Mouse (Mus musculus): ENCODE results near the gene Pax5. TPM values are rescaled to one million over a fixed set of nuclear protein-coding genes. Genes with fewer than 3 reads are reported as not detected.

Pax5 gene
- polyA plus RNA-seq, 1 experiment from 2014 or later, result 2.1 TPM

DNA sequence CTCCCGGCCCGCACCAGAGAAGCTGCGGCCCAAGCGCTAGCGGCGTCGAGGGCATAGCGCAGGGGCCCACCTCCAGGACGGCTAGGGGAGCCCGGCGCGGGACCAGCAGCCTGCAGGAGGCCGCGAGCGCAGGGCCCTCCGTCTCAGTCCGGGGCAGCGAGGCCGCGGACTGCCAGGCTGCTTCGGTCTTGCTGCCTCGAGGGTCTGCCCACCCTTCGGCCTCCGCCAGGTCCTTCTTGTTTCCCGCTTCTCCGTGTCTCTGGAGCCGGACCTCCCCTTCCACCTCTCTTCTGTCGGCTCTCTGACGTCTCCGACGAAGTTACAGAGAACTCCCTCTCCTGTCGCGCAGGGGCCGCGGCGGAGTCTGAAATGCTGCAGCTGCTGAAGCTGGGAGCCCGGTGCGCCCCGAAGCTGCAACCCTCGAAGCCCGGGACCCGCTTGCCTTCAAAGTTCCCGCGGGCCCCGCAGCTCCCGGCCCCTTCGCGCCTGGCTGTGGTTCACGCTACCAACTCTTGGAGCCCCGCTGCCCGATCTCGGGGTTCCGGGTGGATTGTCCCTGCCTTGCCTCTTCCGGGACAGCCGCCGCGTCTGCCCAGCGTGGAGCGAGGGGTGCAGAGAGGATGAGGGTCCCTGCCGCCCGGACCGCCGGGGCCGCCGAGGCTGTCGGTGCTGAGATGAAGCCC, 6.5 kb downstream of the Pax5 start:
- Histone ChIP-seq H3K27me3 (peaks cover 77% of the 10 kb centered on the region), H3K27ac (replicated peaks) (0 out of 2 replicates have a peak overlapping the region, but pooled peaks have one; percentile 3), H3K9me3 (no peaks in the 10 kb centered on the region), H3K9ac (peak overlapping the region; percentile 16), H3K4me1 (replicated peaks) (peaks cover 31% of the 10 kb centered on the region), H3K36me3 (no peaks in the 10 kb centered on the region), H3K4me3 (peak overlapping the region; percentile 46), H3K4me2 (peak overlapping the region; percentile 66)
- no peak for ATAC-seq (ENCODE audit: low FRiP score, low read depth)
- under 1% methylated on average over 66 of the region's 66 CpGs for WGBS

DNA sequence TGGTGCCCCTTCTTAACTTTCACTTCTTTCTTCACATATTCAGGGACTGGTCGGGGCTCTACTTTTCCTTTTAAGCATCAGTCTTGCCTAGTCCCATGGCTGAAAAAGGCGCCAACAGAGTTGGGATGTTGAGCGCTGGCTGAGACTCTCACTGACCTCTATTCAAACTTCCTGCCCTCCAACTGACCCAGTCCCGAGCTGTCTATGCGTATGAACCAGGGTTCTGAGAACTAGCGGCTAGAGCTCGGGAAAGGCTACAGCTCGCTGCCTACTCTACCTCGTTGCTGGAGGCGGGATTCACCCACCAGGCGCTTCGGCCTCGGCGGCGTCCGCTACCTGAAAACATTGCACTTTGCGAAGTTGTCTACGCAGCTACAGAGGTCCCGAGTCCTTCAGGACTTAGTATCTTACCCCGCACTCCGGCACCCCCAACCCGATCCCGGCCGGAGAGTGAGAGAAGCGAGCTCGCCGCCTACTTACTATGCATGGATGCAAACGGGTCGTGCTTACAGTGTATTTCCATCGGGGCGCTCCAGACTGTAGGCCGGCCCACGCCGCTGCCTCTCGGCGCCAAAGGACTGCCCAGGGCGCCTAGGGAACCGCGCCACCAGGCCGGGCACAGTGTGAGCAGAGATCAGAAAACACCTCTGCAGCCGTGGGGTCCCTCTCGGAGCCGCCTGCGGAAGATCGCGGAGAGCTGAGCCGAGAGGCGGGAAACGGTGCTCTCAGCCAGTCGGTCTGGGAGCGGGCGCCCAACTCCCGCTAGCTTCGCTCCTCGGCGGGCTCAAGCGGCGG, 7.2 kb downstream of the Pax5 start:
- Histone ChIP-seq H3K27ac (replicated peaks) (no peak overlapping the region), H3K36me3 (no peaks in the 10 kb centered on the region), H3K27me3 (peaks cover 77% of the 10 kb centered on the region), H3K4me3 (peak overlapping the region; percentile 46), H3K9ac (no peak overlapping the region; the same call in 1 of the 2 replicates), H3K4me2 (peak overlapping the region; percentile 66), H3K9me3 (no peaks in the 10 kb centered on the region), H3K4me1 (replicated peaks) (peaks cover 31% of the 10 kb centered on the region)
- WGBS, result under 1% methylated on average over 58 of the region's 58 CpGs
- ATAC-seq (ENCODE audit: low FRiP score, low read depth), result no peak

DNA sequence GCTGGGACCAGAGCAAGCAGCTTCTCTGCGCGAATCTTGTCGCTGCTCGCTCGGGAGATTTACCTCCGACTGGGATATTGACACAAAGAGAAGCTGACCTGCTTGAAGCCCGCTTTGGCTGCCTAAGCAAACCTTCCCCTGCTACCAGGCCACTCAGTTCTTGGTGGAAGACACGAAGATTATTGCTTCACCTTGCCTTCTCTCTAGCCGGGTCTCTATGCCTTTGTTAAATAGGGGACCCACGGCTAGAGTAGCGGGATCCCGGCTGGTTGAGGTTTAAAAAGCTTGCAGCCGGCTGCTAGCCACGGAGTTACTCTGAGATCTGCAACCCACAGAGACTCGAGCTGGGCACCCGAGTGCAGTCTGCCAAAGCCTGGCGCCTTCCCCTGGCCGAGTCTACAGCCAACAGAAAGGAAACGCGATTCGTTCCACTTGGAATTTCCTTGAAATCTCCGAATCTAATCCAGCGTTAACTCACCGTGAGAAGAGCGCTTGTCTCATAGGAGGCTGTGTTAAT, 8.2 kb downstream of the Pax5 start:
- no peak for ATAC-seq (ENCODE audit: low FRiP score, low read depth)
- no peak overlapping the region for H3K9ac ChIP-seq

DNA sequence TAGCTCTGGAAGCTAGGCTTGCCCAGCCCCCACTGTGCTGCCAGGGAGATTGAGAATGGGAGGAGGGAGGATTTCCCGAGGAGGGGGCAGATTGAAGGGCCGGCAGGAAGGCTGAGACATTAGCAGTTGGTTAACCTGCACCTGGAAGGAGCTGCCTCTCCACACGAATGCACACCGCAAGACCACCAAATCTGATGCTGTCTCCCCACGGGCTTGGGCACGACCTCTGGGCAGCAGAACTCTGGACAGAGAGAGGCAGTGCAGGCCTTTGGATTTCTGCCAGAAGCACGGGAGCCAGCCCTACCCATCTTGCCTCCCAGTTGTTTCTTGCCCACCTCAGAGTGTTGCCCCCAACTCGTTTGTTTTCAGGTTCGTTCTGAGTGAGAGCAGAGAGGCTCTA, 8.8 kb downstream of the Pax5 start:
- Histone ChIP-seq H3K4me3 (peak overlapping the region; percentile 46), H3K27me3 (peaks cover 75% of the 10 kb centered on the region), H3K36me3 (no peaks in the 10 kb centered on the region), H3K27ac (replicated peaks) (no peak overlapping the region), H3K9me3 (no peaks in the 10 kb centered on the region), H3K4me1 (replicated peaks) (peaks cover 31% of the 10 kb centered on the region), H3K4me2 (peak overlapping the region; percentile 66), H3K9ac (peak overlapping the region; percentile 8; the same call in 1 of the 2 replicates)
- no peak for ATAC-seq (ENCODE audit: low FRiP score, low read depth)
- 1% methylated on average over 9 of the region's 9 CpGs for WGBS

More for the DNA sequence above, 8.2 kb downstream of the Pax5 start:
- Histone ChIP-seq H3K4me2 (peak overlapping the region; percentile 66), H3K4me1 (replicated peaks) (peaks cover 31% of the 10 kb centered on the region), H3K27ac (replicated peaks) (no peak overlapping the region), H3K9me3 (no peaks in the 10 kb centered on the region), H3K4me3 (peak overlapping the region; percentile 46), H3K36me3 (no peaks in the 10 kb centered on the region), H3K27me3 (peaks cover 75% of the 10 kb centered on the region)
- WGBS, result under 1% methylated on average over 25 of the region's 25 CpGs

DNA sequence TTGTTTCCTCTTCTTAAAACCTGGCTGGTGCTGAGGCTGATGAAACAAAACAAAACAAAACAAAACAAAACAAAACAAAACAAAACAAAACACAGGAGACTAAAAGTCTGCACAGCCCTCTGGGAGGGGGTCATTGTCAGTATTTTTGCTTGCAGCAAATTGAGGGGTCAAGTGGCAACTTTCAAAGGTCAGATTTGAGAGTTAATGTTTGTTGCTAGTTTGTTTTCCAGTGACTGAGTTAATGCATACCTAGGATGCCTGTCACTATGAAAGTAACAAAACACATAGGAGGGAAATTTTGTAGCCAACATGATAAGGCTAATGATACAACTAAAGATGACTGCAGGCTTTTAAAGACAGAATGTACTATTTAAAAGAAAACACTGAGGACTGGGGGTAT, 13.6 kb downstream of the Pax5 start:
- H3K27me3 ChIP-seq, result peaks cover 71% of the 10 kb centered on the region

DNA sequence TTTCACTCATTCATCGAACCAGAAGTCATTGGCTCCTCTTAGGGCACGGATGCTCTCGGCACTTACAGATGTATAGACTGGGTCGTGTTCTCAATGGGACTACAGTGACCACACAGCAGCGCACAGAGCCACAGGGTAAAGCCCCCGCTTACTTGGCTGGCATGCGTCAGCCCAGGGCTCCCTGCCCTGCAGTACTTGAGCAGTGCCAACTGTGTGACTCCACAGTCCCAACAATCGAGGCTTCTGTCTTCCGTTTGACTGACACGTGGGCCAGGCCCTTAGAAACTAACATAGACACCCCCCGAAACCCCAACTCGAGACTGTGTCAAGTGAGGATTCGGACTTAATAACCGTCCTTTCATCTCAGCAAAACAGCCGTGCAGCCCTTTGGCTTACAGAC, 15.9 kb downstream of the Pax5 start:
- Histone ChIP-seq H3K36me3 (no peaks in the 10 kb centered on the region), H3K4me2 (no peak overlapping the region), H3K27me3 (peaks cover 50% of the 10 kb centered on the region), H3K9me3 (no peaks in the 10 kb centered on the region), H3K4me1 (replicated peaks) (no peaks in the 10 kb centered on the region), H3K27ac (replicated peaks) (no peak overlapping the region), H3K4me3 (no peak overlapping the region), H3K9ac (no peak overlapping the region)
- WGBS, result 27% methylated on average over 15 of the region's 15 CpGs
- no peak for ATAC-seq (ENCODE audit: low FRiP score, low read depth)

More for the DNA sequence above, 13.6 kb downstream of the Pax5 start:
- ATAC-seq (ENCODE audit: low FRiP score, low read depth), result no peak
- no peak overlapping the region for H3K9ac ChIP-seq
- peaks cover 4% of the 10 kb centered on the region for H3K4me1 ChIP-seq (replicated peaks)
- no peaks in the 10 kb centered on the region for H3K9me3 ChIP-seq
- no peak overlapping the region for H3K4me2 ChIP-seq
- no peaks in the 10 kb centered on the region for H3K36me3 ChIP-seq
- no peak overlapping the region for H3K4me3 ChIP-seq
- H3K27ac ChIP-seq (replicated peaks), result no peak overlapping the region

DNA sequence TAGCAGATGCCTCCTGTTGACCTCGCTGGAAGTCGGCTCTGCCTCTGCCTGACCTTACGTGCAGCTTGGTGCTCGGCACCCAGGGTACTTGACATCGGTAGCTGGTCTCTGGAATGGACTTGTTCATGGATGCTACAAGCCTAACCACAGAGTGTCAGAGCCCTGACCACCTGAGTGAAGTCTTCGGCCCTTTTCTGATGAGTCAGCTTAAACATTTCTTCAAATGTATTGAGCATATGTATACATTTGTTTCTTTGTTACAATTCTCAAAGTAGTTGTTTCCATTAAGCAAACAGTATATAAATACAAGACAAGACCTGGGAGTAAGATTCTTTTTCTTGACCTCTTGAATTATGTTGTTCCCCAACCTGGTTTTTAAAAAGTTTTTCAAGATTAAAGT, 24.7 kb downstream of the Pax5 start:
- Histone ChIP-seq H3K9ac (no peak overlapping the region), H3K27me3 (no peaks in the 10 kb centered on the region; the same call in 1 of the 2 replicates), H3K4me2 (no peak overlapping the region), H3K4me1 (replicated peaks) (no peaks in the 10 kb centered on the region), H3K27ac (replicated peaks) (no peak overlapping the region), H3K9me3 (no peaks in the 10 kb centered on the region), H3K4me3 (no peak overlapping the region), H3K36me3 (no peaks in the 10 kb centered on the region)
- ATAC-seq (ENCODE audit: low FRiP score, low read depth), result no peak
- 85% methylated on average over 6 of the region's 6 CpGs for WGBS

DNA sequence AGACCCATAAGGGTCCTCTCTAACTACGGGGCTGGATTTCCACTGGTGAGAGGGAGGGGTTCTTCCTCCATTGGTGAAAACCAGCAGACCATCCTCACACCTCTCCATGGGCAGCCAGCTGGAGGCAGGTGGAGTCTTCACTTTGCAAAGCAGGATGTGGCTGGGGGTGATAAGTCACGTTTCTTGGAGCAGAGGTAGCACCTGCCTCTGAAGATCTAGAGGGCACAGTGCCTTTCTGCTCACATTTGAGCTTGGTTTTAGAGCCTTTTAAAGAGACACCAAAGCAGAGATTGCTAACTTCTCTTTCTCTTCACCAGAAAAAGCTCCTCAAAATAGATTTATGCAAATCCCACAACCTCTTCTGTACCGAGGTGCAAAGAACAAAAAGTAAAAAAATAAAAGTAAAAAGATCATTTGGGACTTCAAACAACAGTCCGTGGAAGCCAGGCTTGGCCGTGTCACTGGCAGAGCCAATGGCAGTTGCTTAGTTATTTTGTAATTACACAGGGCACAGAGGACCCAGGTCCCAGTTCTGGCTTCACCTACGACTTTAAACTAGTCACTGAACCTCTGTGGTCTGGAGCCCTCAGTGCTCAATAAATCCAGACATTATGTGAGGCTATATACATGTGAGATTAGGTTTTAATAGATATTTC, 29.9 kb downstream of the Pax5 start:
- no peak for ATAC-seq (ENCODE audit: low FRiP score, low read depth)
- no peak overlapping the region for H3K4me2 ChIP-seq
- H3K27me3 ChIP-seq, result no peaks in the 10 kb centered on the region
- H3K4me1 ChIP-seq (replicated peaks), result no peaks in the 10 kb centered on the region
- H3K4me3 ChIP-seq, result no peak overlapping the region
- 80% methylated on average over 6 of the region's 6 CpGs for WGBS
- no peak overlapping the region for H3K9ac ChIP-seq
- H3K27ac ChIP-seq (replicated peaks), result no peak overlapping the region
- no peaks in the 10 kb centered on the region for H3K9me3 ChIP-seq
- H3K36me3 ChIP-seq, result no peaks in the 10 kb centered on the region

DNA sequence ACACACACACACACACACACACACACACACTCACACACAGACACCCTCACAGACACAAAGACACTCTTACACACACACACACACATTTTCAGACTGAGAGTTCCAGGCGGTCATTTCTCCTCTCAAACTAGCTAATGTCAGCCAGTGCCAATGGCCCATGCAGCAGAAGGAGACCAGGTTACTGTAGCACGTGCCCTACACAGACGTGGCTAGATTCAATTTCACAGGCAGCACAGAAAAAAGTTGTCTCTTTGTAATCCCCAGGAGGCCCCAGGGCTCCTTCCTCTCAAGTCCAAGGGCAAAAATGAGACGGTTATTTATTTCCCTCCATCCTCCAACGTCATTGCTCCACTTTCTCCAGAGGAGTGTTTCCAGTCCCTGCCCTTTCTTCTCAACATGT, 31.6 kb downstream of the Pax5 start:
- H3K4me1 ChIP-seq (replicated peaks), result no peaks in the 10 kb centered on the region
- H3K9me3 ChIP-seq, result no peaks in the 10 kb centered on the region

DNA sequence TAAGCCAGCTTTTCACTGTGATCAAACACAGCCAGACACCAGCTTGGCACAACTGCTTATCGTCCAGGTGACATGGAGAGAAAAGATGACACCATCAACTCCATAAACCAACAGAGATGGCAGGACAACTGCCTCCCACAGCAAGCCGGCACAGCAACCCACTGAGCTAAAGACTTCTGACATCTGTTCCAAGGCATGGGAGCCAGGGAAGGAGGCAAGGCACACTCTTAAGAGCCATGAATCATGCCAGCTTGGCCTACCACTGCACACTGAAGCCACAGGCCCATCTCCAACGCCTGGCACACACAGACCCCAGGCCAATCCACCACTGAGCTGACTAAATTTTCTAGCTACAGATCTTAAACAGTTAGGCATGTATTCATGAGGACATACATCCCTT, 32.3 kb downstream of the Pax5 start:
- Histone ChIP-seq H3K4me2 (no peak overlapping the region), H3K9me3 (no peaks in the 10 kb centered on the region), H3K4me1 (replicated peaks) (no peaks in the 10 kb centered on the region), H3K36me3 (no peaks in the 10 kb centered on the region), H3K27me3 (0 out of 2 replicates have a peak, but pooled peaks cover 5% of the 10 kb centered on the region), H3K27ac (replicated peaks) (no peak overlapping the region), H3K4me3 (no peak overlapping the region), H3K9ac (no peak overlapping the region)
- WGBS, result 66% methylated on average over 3 of the region's 3 CpGs
- 0 out of 2 replicates have a peak, but pooled peaks have one; percentile 27 for ATAC-seq (ENCODE audit: low FRiP score, low read depth)

More for the DNA sequence above, 31.6 kb downstream of the Pax5 start:
- H3K4me3 ChIP-seq, result no peak overlapping the region
- ATAC-seq (ENCODE audit: low FRiP score, low read depth), result no peak
- WGBS, result 47% methylated on average over 5 of the region's 5 CpGs
- H3K36me3 ChIP-seq, result no peaks in the 10 kb centered on the region
- H3K27ac ChIP-seq (replicated peaks), result no peak overlapping the region
- H3K9ac ChIP-seq, result no peak overlapping the region
- H3K27me3 ChIP-seq, result 0 out of 2 replicates have a peak, but pooled peaks cover 3% of the 10 kb centered on the region
- no peak overlapping the region for H3K4me2 ChIP-seq

DNA sequence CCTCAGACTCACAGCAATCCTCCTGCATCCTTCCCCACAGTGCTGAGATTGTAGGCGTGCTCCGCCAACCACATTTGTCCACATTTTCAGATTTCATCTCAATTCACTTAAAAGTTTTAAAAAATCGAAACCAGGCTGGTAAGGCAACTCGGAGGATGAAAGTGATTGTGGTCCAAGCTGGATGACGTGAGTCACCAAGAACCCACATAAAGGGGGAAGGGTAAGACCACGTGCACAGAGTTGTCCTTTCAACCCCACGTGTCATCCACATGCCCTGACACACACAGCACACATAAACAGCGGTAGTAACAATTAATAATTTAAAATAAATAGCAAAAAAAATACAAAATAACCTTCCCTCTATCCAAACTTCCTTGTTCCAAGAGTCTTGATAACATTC, 35.3 kb downstream of the Pax5 start:
- H3K4me1 ChIP-seq (replicated peaks), result no peaks in the 10 kb centered on the region
- no peak overlapping the region for H3K27ac ChIP-seq (replicated peaks)
- no peak overlapping the region for H3K4me3 ChIP-seq
- ATAC-seq (ENCODE audit: low FRiP score, low read depth), result no peak
- 89% methylated on average over 8 of the region's 8 CpGs for WGBS
- H3K9me3 ChIP-seq, result no peaks in the 10 kb centered on the region
- H3K9ac ChIP-seq, result no peak overlapping the region
- no peaks in the 10 kb centered on the region for H3K36me3 ChIP-seq
- 0 out of 2 replicates have a peak, but pooled peaks cover 11% of the 10 kb centered on the region for H3K27me3 ChIP-seq
- H3K4me2 ChIP-seq, result no peak overlapping the region

DNA sequence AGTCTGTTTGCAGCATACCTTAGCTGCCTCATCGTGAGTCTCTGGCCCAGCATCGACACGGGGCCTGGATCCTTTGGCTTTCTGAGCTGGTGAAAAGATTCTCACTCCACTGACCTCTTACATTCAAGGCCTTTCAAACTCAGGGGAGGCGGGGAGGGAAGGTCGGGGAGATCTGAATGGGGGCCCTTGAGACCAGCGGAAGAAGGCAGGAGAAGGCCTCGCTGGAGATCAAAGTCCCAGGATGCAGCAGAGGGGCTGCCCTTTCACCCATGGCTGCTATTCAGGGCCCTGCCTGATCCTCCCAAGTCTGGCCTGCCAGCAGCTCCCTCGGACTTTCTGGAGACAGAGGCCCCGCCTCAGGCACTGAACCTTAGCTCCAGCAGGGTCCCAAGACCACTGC, 36.6 kb downstream of the Pax5 start:
- Histone ChIP-seq H3K27ac (replicated peaks) (no peak overlapping the region), H3K4me3 (no peak overlapping the region), H3K27me3 (0 out of 2 replicates have a peak, but pooled peaks cover 11% of the 10 kb centered on the region), H3K9me3 (no peaks in the 10 kb centered on the region), H3K4me2 (no peak overlapping the region), H3K36me3 (no peaks in the 10 kb centered on the region), H3K9ac (no peak overlapping the region), H3K4me1 (replicated peaks) (no peaks in the 10 kb centered on the region)
- ATAC-seq (ENCODE audit: low FRiP score, low read depth), result no peak
- 16% methylated on average over 9 of the region's 9 CpGs for WGBS
